In the genomic region with DNA sequence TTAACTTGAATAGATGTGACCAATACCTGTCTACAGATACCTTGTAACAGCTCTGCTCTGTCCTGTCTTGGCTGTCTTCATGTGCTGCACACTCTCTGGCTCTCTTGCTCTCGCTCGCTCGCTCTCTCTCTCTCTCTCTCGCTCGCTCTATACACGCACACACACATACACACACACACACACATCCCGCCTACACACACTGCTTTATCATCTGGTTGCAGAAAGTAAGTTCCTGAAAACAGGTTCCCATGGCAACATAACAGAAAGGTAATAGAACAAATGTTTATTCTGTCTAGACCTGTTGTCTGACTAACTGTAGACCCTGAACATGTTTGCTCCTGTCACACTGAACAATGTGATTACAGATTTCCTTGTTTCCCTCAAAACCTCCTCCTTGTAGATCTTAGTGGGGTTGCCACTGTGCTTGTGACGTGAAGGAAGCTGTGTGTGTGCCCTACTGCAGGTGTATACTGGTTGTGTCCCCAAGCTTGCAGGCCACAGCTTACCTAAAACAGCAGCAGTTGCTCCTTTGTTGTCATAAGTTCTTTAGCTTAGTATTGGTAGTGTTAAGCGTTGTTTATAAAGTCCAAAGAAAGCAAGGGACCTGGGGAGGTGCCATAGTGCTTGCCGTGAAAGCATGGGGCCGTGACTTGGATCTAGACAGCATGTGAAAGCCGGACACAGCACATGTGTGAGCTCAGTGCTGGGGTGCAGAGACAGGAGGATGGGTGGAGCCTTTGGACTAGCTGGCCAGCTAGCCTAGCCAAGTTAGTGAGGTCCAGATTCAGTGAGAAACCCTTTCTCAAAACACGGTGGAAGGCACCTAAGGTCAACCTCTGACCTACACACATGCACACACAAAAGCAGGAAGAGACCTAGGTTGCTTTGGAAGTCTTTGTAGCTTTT, we compare ENCODE assay signal across 7 mouse cellular contexts. TPM values are rescaled to one million over a fixed set of nuclear protein-coding genes. Genes with fewer than 3 reads are reported as not detected.
DNase-seq lines count a peak whose midpoint lies in the region; ATAC-seq and TF ChIP-seq lines count a peak whose summit lies in the region.

No protein-coding gene starts in this region.

- H3K27ac ChIP-seq in kidney, embryonic 15.5 days: peak overlapping the region; percentile 15; the same call in 1 of the 2 replicates
- H3K27ac ChIP-seq in forebrain, embryonic 14.5 days (ENCODE audit: low read depth, low read length): no peak overlapping the region
- peak overlapping the region; percentile 35 for H3K27ac ChIP-seq in macrophage

- no peaks in the 10 kb centered on the region for H3K27me3 ChIP-seq in kidney, embryonic 15.5 days
- no peaks in the 10 kb centered on the region for H3K27me3 ChIP-seq in G1E (ENCODE audit: insufficient read depth, low read length)
- H3K27me3 ChIP-seq in forebrain, embryonic 14.5 days (replicated peaks; ENCODE audit: control insufficient read depth, insufficient read depth, low read length): no peaks in the 10 kb centered on the region

- DNase-seq in kidney, postnatal 14 days: no peak
- peak; percentile 89 for DNase-seq in CD4-positive helper T cell, adult 2 months (ENCODE audit: low read depth, low spot score)
- no peak for DNase-seq in G1E (ENCODE audit: low spot score)
- peak; percentile 42 for DNase-seq in forebrain, embryonic 14.5 days (ENCODE audit: low spot score)
- DNase-seq in ovary, adult 18-20 months (ENCODE audit: low spot score): no peak

- no peaks in the 10 kb centered on the region for H3K9me3 ChIP-seq in kidney, embryonic 15.5 days (replicated peaks)
- no peaks in the 10 kb centered on the region for H3K9me3 ChIP-seq in G1E (replicated peaks)
- no peaks in the 10 kb centered on the region for H3K9me3 ChIP-seq in forebrain, embryonic 14.5 days (replicated peaks; ENCODE audit: control insufficient read depth, low read length)

- peaks cover 53% of the 10 kb centered on the region for H3K4me1 ChIP-seq in kidney, embryonic 15.5 days
- peaks cover 88% of the 10 kb centered on the region for H3K4me1 ChIP-seq in G1E (ENCODE audit: insufficient read depth, low read depth, low read length)
- peaks cover 28% of the 10 kb centered on the region for H3K4me1 ChIP-seq in forebrain, embryonic 14.5 days (ENCODE audit: control insufficient read depth, insufficient read depth, low read length)

- H3K79me2 ChIP-seq in macrophage (ENCODE audit: inconsistent target): peaks cover 98% of the 10 kb centered on the region

- ATAC-seq in kidney, embryonic 15.5 days (replicated peaks; ENCODE audit: low FRiP score): no peak
- peak; percentile 59 for ATAC-seq in G1E (ENCODE audit: extremely low read depth, insufficient number of reproducible peaks, low FRiP score, poor library complexity, severe bottlenecking)
- no peak for ATAC-seq in forebrain, embryonic 14.5 days

- no peak for TF ChIP-seq CTCF in G1E (IDR thresholded peaks at IDR 0.05; ENCODE audit: low read depth, low read length)

- no peak overlapping the region for H3K9ac ChIP-seq in kidney, embryonic 15.5 days
- H3K9ac ChIP-seq in forebrain, embryonic 14.5 days (ENCODE audit: low read length): no peak overlapping the region

- H3K4me2 ChIP-seq in kidney, embryonic 15.5 days: no peak overlapping the region
- H3K4me2 ChIP-seq in forebrain, embryonic 14.5 days (ENCODE audit: low read length): no peak overlapping the region

- 76% methylated on average over 13 of the region's 13 CpGs for WGBS in kidney, embryonic 15.5 days
- 70% methylated on average over 13 of the region's 13 CpGs for WGBS in forebrain, embryonic 14.5 days
- WGBS in macrophage (ENCODE audit: missing documents): 45% methylated on average over 13 of the region's 13 CpGs

- H3K36me3 ChIP-seq in kidney, embryonic 15.5 days: peaks cover 3% of the 10 kb centered on the region; the same call in 1 of the 2 replicates
- H3K36me3 ChIP-seq in G1E (replicated peaks) (peaks cover 60% of the 10 kb centered on the region), macrophage (ENCODE audit: inconsistent target) (no peaks in the 10 kb centered on the region)
- H3K36me3 ChIP-seq in forebrain, embryonic 14.5 days (ENCODE audit: control insufficient read depth, insufficient read depth, low read length): 0 out of 2 replicates have a peak, but pooled peaks cover 2% of the 10 kb centered on the region

- H3K4me3 ChIP-seq in kidney, embryonic 15.5 days (replicated peaks): no peak overlapping the region
- H3K4me3 ChIP-seq in G1E (ENCODE audit: low read depth, low read length): peak overlapping the region; percentile 52; the same call in 1 of the 2 replicates
- no peak overlapping the region for H3K4me3 ChIP-seq in forebrain, embryonic 14.5 days (ENCODE audit: low read depth, low read length)
- H3K4me3 ChIP-seq in macrophage (ENCODE audit: inconsistent target): no peak overlapping the region

RNA-seq across cellular contexts. Expression of a gene that starts 6.4 kb away (rescaled TPM):
- polyA plus RNA-seq in kidney, embryonic 15.5 days (2015; fragmentation: Nextera tagmentation; extraction: Ambion mirVana): 43.6 and 47.3 TPM in 2 replicates
- 61.3 and 72.1 TPM in 2 replicates for total RNA-seq in G1E (2014; fragmentation: Nextera tagmentation)
- 67.4 and 73.2 TPM in 2 replicates for total RNA-seq in G1E (2017)
- 55.9 and 79.6 TPM in 2 replicates for polyA plus RNA-seq in G1E (2012)
- 26.5 and 27.2 TPM in 2 replicates for polyA plus RNA-seq in forebrain, embryonic 14.5 days (2014; fragmentation: Nextera tagmentation; extraction: Ambion mirVana)
- total RNA-seq in macrophage (2018; cell fraction: chromatin; rRNA removed): 100 to 1,000 TPM in 24 of 26 experiments, 10 to 100 TPM in 2; 72.8 to 323 (median 169) TPM
- total RNA-seq in macrophage (2018; cell fraction: cytosol; rRNA removed): 100 to 1,000 TPM in 8 of 26 experiments, 10 to 100 TPM in 18; 72.7 to 112 (median 94.7) TPM
- total RNA-seq in macrophage (2018; cell fraction: nucleus; rRNA removed): 100 to 1,000 TPM in 21 of 26 experiments, 10 to 100 TPM in 5; 70.1 to 212 (median 141) TPM
- 62.0 to 93.5 TPM (median 63.5 TPM) in 3 replicates for polyA plus RNA-seq in macrophage (2018)

RNA-seq across cellular contexts. Expression of a gene that starts 7.5 kb away (rescaled TPM):
- 0.75 and 0.85 TPM in 2 replicates for polyA plus RNA-seq in kidney, embryonic 15.5 days (2015; fragmentation: Nextera tagmentation; extraction: Ambion mirVana)
- 2.5 and 3.2 TPM in 2 replicates for total RNA-seq in G1E (2014; fragmentation: Nextera tagmentation)
- 0.22 and 1.1 TPM in 2 replicates for total RNA-seq in G1E (2017)
- 0.10 and 0.24 TPM in 2 replicates for polyA plus RNA-seq in G1E (2012)
- 0.88 and 1.3 TPM in 2 replicates for polyA plus RNA-seq in forebrain, embryonic 14.5 days (2014; fragmentation: Nextera tagmentation; extraction: Ambion mirVana)
- total RNA-seq in macrophage (2018; cell fraction: chromatin; rRNA removed): 1 to 10 TPM in 10 of 26 experiments, under 1 TPM in 9, not detected in 7; 0.27 to 2.9 (median 1.0) TPM
- under 1 TPM in 2 of 26 experiments, not detected in 24; 0.13 to 0.29 TPM for total RNA-seq in macrophage (2018; cell fraction: cytosol; rRNA removed)
- total RNA-seq in macrophage (2018; cell fraction: nucleus; rRNA removed): under 1 TPM in 10 of 26 experiments, not detected in 16; 0.17 to 0.91 (median 0.68) TPM
- not detected in 3 replicates for polyA plus RNA-seq in macrophage (2018)

RNA-seq across cellular contexts. Expression of a gene that starts 28.3 kb away (rescaled TPM):
- polyA plus RNA-seq in kidney, embryonic 15.5 days (2015; fragmentation: Nextera tagmentation; extraction: Ambion mirVana): 3.1 and 4.0 TPM in 2 replicates
- 5.0 and 5.6 TPM in 2 replicates for total RNA-seq in G1E (2014; fragmentation: Nextera tagmentation)
- 1.3 and 2.8 TPM in 2 replicates for total RNA-seq in G1E (2017)
- polyA plus RNA-seq in G1E (2012): not detected in 2 replicates
- polyA plus RNA-seq in forebrain, embryonic 14.5 days (2014; fragmentation: Nextera tagmentation; extraction: Ambion mirVana): 0.52 and 0.61 TPM in 2 replicates
- 10 to 100 TPM in 25 of 26 experiments, 1 to 10 TPM in 1; 9.8 to 54.7 (median 22.9) TPM for total RNA-seq in macrophage (2018; cell fraction: chromatin; rRNA removed)
- total RNA-seq in macrophage (2018; cell fraction: cytosol; rRNA removed): 1 to 10 TPM in 6 of 26 experiments, under 1 TPM in 6, not detected in 14; 0.14 to 2.6 (median 1.0) TPM
- total RNA-seq in macrophage (2018; cell fraction: nucleus; rRNA removed): 10 to 100 TPM in 18 of 26 experiments, 1 to 10 TPM in 8; 3.2 to 41.5 (median 15.6) TPM
- 0.93 to 1.7 TPM (median 0.96 TPM) in 3 replicates for polyA plus RNA-seq in macrophage (2018)

Comparison
In these comparisons a context has a peak if more than half of its experiments do, and no peak if none do; other contexts are left out.
1. DNase-seq: peak in CD4-positive helper T cell, adult 2 months (single experiment) and forebrain, embryonic 14.5 days (single experiment); none in kidney, postnatal 14 days (single experiment), G1E (single experiment) and ovary, adult 18-20 months (single experiment).